Mouse (Mus musculus): ENCODE results near the gene Kctd12. TPM values are rescaled to one million over a fixed set of nuclear protein-coding genes. Genes with fewer than 3 reads are reported as not detected.
A peak's percentile ranks its signal among the peaks of the same experiment; 100 is the strongest.

The Kctd12 gene
- polyA plus RNA-seq (2016; fragmentation: Nextera tagmentation; extraction: Ambion mirVana), result 8.7 and 12.6 TPM in 2 replicates

DNA sequence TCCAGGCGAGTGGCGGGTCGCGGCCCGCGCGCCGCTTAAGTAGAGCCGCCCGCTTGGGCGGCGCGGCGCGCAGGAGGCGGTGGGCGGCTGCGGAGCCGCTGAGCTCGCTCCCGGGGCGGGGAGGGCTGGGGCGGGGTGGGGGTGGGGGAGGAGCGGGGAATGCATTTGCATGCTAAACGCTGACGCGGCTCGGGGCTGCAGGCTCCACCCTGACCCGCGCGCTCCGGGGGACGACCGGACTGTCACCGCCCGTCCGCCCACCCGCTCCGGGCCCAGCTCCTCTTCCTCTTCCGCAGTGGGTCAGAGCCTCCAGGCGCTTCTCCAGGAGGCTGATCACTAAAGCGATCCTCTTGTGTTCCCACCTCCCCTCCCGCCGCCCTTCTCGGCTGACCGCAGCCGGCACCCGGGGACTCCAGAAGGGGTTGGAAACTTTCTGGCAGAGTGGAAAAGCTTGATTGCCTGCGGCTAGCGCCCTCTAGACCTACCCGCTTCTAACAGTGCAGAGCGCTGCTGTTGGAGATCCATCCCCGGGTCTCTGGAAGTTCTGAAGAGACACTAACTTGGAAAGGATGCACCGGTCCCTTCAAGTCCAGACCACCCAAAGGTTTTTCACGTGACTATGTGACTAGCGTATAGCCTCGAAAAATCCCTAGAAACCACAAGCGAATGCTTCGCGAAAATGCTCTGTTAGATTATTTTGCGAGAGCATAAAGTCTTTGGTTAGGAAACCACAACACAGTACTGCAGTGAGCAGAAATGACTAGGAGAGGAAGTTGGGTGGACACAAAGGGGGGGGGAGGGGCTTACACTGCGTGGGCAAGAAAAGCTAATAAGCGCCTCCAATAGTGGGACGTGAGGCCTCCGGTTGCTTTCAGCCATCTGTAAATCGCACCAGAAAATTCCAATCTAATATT, at the start of gene Kctd12:
TSS of gene Kctd12 (minus strand) at position 11 of the 914 bp plus-strand sequence.
- Histone ChIP-seq H3K27me3 (peaks cover 23% of the 10 kb centered on the region), H3K36me3 (no peaks in the 10 kb centered on the region), H3K4me1 (peaks cover 14% of the 10 kb centered on the region), H3K27ac (replicated peaks) (peak within 1 kb of the TSS; percentile 74), H3K9ac (replicated peaks) (peak within 1 kb of the TSS; percentile 67), H3K4me3 (peak within 1 kb of the TSS; percentile 68), H3K4me2 (replicated peaks) (peak within 1 kb of the TSS; percentile 95), H3K9me3 (no peaks in the 10 kb centered on the region)
- WGBS, result 2% methylated on average over 61 of the region's 66 CpGs
- ATAC-seq (ENCODE audit: low FRiP score, low read depth), result peak; percentile 90

DNA sequence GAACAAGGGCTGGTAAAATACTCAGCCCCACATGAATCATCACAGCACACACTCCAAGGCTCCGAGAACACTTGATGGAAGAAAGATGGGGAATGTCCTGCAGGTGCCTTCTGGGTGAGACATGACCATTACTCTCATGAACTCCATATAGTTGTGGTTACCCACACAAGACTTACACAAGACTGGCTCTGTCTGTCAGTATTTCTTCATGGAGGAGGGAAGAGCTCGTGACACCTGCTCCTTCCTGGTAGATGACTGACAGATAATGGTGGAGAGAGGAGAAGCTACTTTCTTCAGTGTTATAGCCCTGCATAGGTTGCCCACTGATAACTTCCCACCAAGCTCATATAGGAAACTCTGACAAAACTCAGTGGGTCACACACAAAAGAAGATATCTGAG, 46.8 kb upstream of the Kctd12 start:
- Histone ChIP-seq H3K9me3 (no peaks in the 10 kb centered on the region), H3K4me3 (no peak overlapping the region), H3K27ac (replicated peaks) (no peak overlapping the region), H3K36me3 (no peaks in the 10 kb centered on the region), H3K9ac (replicated peaks) (no peak overlapping the region), H3K27me3 (no peaks in the 10 kb centered on the region), H3K4me1 (no peaks in the 10 kb centered on the region), H3K4me2 (replicated peaks) (no peak overlapping the region)
- 80% methylated on average over 2 of the region's 2 CpGs for WGBS
- ATAC-seq (ENCODE audit: low FRiP score, low read depth), result no peak

DNA sequence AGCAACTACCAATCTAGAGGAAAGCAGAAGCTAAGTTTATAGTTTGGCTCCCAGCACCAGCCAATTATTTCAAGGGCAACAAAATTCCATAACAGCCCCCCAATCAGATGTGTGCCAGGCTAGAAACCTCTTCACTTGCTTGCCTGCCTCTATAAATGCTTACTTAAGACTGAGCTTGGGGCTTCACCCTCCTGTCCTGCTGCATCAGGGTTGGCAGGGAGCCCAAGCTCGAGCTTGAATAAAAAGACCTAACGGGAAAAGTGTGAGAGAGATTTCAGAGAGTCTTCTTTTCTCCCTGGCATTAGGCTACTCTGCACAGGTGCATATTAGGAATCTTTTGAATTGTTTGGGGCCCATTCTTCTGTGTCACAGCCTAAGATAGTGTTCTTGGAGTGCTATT, 37.6 kb upstream of the Kctd12 start:
- WGBS, result 69% methylated on average over 2 of the region's 2 CpGs
- no peak overlapping the region for H3K9ac ChIP-seq (replicated peaks)
- no peak overlapping the region for H3K4me2 ChIP-seq (replicated peaks)
- no peaks in the 10 kb centered on the region for H3K36me3 ChIP-seq
- H3K9me3 ChIP-seq, result no peaks in the 10 kb centered on the region
- H3K27me3 ChIP-seq, result no peaks in the 10 kb centered on the region
- no peak overlapping the region for H3K4me3 ChIP-seq
- ATAC-seq (ENCODE audit: low FRiP score, low read depth), result no peak
- H3K27ac ChIP-seq (replicated peaks), result no peak overlapping the region
- H3K4me1 ChIP-seq, result no peaks in the 10 kb centered on the region

DNA sequence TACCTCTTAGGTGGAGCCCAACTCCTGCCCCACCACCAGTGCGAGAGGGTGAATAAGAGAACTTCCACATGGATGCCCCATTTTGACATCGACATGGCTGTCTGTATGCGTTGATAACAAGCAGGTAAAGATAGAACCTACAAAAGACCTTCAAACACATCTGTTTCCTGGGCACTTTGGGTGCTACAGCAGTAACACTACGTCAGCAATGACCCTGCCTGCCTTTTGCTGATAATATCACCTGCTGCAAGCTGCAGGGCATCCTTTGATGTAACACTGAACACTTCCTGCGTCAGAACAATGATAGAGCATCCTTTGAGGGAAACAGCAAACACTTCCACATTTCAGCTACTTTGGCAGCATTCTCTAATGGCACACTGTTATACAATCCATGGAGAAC, 34.6 kb upstream of the Kctd12 start:
- 78% methylated on average over 5 of the region's 5 CpGs for WGBS
- Histone ChIP-seq H3K36me3 (no peaks in the 10 kb centered on the region), H3K27me3 (no peaks in the 10 kb centered on the region), H3K9me3 (no peaks in the 10 kb centered on the region), H3K4me1 (no peaks in the 10 kb centered on the region), H3K27ac (replicated peaks) (no peak overlapping the region), H3K4me3 (no peak overlapping the region), H3K9ac (replicated peaks) (no peak overlapping the region), H3K4me2 (replicated peaks) (no peak overlapping the region)
- ATAC-seq (ENCODE audit: low FRiP score, low read depth), result no peak

DNA sequence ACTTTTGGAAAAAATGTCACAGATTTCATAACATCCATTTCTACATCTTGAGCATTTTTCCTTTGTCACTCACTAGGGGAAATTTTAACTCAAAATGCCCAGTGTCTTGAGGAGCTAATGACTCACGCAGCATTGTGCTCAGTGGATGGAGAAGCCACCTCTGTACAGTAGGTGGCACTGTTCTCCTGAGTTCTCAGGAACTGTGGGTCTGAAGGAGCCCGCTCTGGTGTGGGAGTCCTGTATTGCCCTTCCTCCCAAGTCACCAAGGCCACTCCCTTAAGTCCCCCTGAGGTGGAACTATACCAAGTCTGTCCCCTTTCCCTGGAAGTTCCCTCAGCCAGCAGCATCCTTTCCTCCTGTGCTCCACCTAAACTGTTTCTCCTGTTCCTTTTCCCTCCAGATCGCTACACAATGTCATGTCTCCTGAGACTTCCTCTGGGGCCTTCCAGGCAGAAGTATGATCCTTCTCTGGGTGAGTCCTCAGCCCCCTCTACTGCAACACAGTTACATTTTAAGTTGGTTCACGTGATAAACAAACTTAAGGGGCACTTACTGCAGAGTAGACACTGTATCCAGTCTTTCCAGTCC, 30.2 kb upstream of the Kctd12 start:
- peak; percentile 82 for ATAC-seq (ENCODE audit: low FRiP score, low read depth)
- Histone ChIP-seq H3K9me3 (no peaks in the 10 kb centered on the region), H3K27me3 (no peaks in the 10 kb centered on the region), H3K4me3 (no peak overlapping the region), H3K4me1 (no peaks in the 10 kb centered on the region), H3K9ac (replicated peaks) (no peak overlapping the region), H3K27ac (replicated peaks) (no peak overlapping the region), H3K4me2 (replicated peaks) (no peak overlapping the region), H3K36me3 (no peaks in the 10 kb centered on the region)
- WGBS, result 33% methylated on average over 4 of the region's 4 CpGs

DNA sequence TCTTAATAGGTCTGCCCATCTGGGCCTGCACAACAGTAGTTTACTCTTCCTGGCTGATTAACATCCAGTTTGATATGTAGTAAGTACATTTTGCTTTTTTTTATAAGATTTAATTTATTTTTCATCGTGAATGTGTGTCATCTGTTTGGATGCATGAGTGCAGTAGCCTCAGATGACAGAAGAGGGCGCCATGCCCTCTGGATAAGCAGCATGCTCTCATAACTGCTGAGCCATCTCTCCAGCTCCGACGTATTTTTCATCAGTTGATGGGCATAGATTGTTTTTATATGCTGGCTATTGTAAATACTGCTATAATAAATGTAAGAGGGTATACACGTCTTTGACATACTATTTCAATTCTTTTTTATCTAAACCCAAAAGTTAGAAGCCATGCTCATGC, 29.3 kb upstream of the Kctd12 start:
- Histone ChIP-seq H3K27me3 (no peaks in the 10 kb centered on the region), H3K36me3 (no peaks in the 10 kb centered on the region), H3K4me1 (no peaks in the 10 kb centered on the region), H3K9me3 (no peaks in the 10 kb centered on the region), H3K4me3 (no peak overlapping the region), H3K9ac (replicated peaks) (no peak overlapping the region), H3K4me2 (replicated peaks) (no peak overlapping the region), H3K27ac (replicated peaks) (no peak overlapping the region)
- ATAC-seq (ENCODE audit: low FRiP score, low read depth), result no peak
- 37% methylated on average over 5 of the region's 5 CpGs for WGBS

DNA sequence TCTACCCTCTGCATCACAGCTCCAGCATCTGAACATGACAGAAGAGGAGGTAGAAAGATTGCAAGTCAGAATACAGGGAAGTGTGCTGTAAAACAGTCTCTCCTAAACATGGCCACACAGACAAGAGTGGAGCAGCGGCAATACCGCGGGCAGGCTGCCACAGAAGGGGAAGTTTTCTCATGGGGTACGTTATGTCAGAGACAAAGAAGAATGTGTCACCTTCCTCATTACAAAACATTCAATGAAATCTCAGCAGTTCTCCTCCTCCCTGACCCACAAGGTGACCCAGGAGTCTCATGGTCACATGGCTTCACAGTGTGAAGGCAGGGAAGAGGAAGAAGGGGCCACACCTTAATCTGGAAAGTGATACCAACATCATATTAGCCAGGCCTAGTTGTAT, 25.3 kb upstream of the Kctd12 start:
- Histone ChIP-seq H3K9me3 (no peaks in the 10 kb centered on the region), H3K9ac (replicated peaks) (no peak overlapping the region), H3K4me1 (no peaks in the 10 kb centered on the region), H3K27ac (replicated peaks) (no peak overlapping the region), H3K27me3 (no peaks in the 10 kb centered on the region), H3K4me2 (replicated peaks) (no peak overlapping the region), H3K36me3 (no peaks in the 10 kb centered on the region), H3K4me3 (no peak overlapping the region)
- 96% methylated on average over 4 of the region's 4 CpGs for WGBS
- no peak for ATAC-seq (ENCODE audit: low FRiP score, low read depth)

DNA sequence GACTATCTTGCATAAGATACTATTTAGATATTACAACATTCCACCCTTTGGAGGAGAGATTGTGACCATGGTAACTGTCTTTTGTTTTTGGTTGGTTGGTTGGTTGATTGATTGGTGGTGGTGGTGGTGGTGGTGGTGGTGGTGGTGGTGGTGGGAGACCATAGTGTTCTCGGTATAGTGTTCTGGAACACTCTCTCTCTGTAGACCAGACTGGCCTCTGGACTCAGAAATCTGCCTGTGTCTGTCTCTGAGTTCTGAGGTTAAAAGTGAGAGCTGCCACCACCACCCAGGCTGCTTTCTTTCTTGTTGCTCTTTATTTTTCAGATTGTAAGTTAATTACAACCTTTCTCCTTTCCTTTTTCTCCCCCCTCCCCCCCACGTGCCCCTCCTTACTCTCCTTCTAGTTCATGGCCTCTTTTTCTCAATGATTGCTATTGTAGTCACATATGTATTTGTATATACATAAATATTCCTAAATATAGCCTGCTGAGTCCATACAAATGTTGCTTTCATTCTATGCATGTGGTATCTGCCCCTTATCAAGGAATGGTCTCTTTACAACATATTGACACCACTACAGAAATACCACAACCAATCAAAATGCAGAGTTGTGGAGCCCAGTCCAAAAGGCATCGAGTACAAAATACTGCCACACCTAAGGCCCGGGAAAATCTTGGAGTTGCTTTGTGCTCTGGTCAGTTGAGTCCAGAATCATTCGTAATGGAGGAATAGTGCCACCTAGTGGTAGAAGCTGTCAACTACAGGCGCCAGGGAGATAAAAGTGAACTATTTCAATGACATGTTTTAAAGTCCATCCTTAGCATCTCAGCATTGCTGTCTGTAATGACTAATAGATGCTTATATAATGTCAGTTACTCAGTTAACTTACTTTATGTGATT, 12.5 kb upstream of the Kctd12 start:
- Histone ChIP-seq H3K27me3 (no peaks in the 10 kb centered on the region), H3K9ac (replicated peaks) (no peak overlapping the region), H3K9me3 (no peaks in the 10 kb centered on the region), H3K4me1 (no peaks in the 10 kb centered on the region), H3K4me3 (no peak overlapping the region), H3K4me2 (replicated peaks) (no peak overlapping the region), H3K36me3 (no peaks in the 10 kb centered on the region), H3K27ac (replicated peaks) (no peak overlapping the region)
- whole genome bisulfite sequencing, result 22% methylated on average over 6 of the region's 6 CpGs
- ATAC-seq (ENCODE audit: low FRiP score, low read depth), result peak; percentile 80

DNA sequence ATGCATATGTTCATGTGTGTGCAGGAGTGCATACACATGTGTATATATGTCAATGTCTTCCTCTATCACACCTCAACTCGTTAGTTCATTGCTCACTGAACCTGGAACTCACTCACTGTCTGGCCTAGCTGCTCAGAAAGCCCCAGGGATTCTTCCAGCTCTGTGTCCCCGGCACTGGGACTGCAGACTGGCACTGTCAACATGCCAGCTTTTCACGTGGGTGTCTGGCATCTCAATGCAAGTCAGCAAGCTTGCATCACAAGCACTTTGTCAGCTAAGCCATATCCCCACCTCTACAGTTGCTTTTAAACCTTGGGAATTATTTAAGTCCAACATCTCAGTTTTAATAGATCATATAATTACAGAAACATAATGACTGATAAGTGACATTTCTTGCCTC, 8.3 kb upstream of the Kctd12 start:
- Histone ChIP-seq H3K27me3 (no peaks in the 10 kb centered on the region), H3K36me3 (no peaks in the 10 kb centered on the region), H3K9me3 (no peaks in the 10 kb centered on the region), H3K4me1 (no peaks in the 10 kb centered on the region), H3K9ac (replicated peaks) (no peak overlapping the region), H3K4me2 (replicated peaks) (no peak overlapping the region), H3K4me3 (no peak overlapping the region), H3K27ac (replicated peaks) (no peak overlapping the region)
- ATAC-seq (ENCODE audit: low FRiP score, low read depth), result no peak
- WGBS, result 65% methylated on average over 3 of the region's 3 CpGs

DNA sequence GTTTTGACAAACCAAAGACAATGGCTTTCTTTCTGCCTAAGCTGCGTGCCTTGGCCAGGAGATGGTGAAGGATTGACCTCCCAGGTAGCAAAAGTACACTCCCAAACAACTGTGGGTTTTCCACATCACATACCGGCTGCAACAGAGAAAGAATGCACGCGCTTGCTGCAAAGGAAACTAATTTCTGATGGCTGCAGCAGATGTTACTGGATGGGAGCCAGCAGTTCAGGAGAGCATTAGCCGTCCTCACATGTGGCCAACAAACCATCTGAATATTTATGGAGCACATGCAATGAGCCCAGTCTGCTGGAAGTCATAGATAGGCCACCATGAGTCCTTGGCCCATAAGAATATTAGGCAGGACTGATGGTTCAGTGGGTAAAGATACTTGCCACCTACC, 7.4 kb upstream of the Kctd12 start:
- H3K4me2 ChIP-seq (replicated peaks), result no peak overlapping the region
- H3K4me1 ChIP-seq, result no peaks in the 10 kb centered on the region
- no peak overlapping the region for H3K9ac ChIP-seq (replicated peaks)
- no peak overlapping the region for H3K4me3 ChIP-seq
- no peak overlapping the region for H3K27ac ChIP-seq (replicated peaks)
- no peak for ATAC-seq (ENCODE audit: low FRiP score, low read depth)
- WGBS, result 85% methylated on average over 5 of the region's 5 CpGs
- H3K9me3 ChIP-seq, result no peaks in the 10 kb centered on the region
- H3K36me3 ChIP-seq, result no peaks in the 10 kb centered on the region
- H3K27me3 ChIP-seq, result 0 out of 2 replicates have a peak, but pooled peaks cover under 1% of the 10 kb centered on the region

DNA sequence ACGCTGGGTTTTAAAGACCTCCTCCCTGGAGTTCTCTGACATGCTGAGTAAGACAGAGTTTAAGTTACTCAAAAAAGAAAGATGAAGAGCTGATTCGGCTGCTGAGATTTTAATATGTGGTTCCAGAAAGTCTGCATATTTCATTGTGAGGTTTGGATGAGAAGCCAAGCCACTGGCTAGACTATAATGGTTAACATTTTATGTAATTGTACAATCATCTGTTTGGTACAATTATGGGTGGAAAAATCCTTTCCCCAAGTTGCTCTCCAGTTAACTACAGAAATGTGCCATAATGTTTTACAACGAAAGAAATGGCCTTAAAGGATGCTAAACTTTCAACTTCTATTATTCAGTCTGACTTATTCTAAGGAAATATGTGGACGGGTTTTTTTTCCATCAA, 6.8 kb upstream of the Kctd12 start:
- no peak overlapping the region for H3K4me2 ChIP-seq (replicated peaks)
- no peaks in the 10 kb centered on the region for H3K9me3 ChIP-seq
- H3K36me3 ChIP-seq, result no peaks in the 10 kb centered on the region
- no peak for ATAC-seq (ENCODE audit: low FRiP score, low read depth)
- WGBS, result 85% methylated on average over 4 of the region's 4 CpGs
- H3K27ac ChIP-seq (replicated peaks), result no peak overlapping the region
- H3K4me1 ChIP-seq, result no peaks in the 10 kb centered on the region
- H3K4me3 ChIP-seq, result no peak overlapping the region
- no peak overlapping the region for H3K9ac ChIP-seq (replicated peaks)
- peaks cover 6% of the 10 kb centered on the region; the same call in 1 of the 2 replicates for H3K27me3 ChIP-seq

DNA sequence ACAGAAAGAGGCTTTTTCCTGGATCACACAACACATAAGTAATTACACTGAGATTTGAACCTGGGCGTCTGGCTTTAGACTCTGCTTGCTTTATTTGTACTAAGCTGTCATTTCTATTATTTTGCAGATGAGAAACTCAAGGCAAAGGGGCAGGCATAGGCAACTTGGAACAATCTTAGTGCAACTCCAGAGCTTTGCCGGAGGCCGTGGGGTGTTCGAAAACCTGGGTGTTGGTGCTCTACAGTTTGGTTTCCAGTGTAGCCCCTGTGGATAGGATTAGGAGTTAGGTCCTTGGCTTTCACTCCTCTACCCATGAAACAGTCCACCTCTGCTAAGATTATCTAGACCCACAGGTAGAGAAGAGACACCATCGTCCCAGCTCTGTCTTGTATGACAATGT, 5.2 kb upstream of the Kctd12 start:
- Histone ChIP-seq H3K9me3 (no peaks in the 10 kb centered on the region), H3K4me3 (no peak overlapping the region), H3K36me3 (no peaks in the 10 kb centered on the region), H3K4me1 (no peaks in the 10 kb centered on the region), H3K9ac (replicated peaks) (no peak overlapping the region), H3K27ac (replicated peaks) (no peak overlapping the region), H3K4me2 (replicated peaks) (no peak overlapping the region), H3K27me3 (peaks cover 8% of the 10 kb centered on the region; the same call in 1 of the 2 replicates)
- WGBS, result 82% methylated on average over 5 of the region's 5 CpGs
- ATAC-seq (ENCODE audit: low FRiP score, low read depth), result no peak
